Mouse (Mus musculus): Measurements from ENCODE around the gene Sde2. TPM values are rescaled to one million over a fixed set of nuclear protein-coding genes. Genes with fewer than 3 reads are reported as not detected.
A peak's percentile ranks its signal among the peaks of the same experiment; 100 is the strongest.
"Not testable (repeated sequence)": the region's sequence is repeated elsewhere in the genome, so short reads cannot be mapped to it uniquely, and the experiment has no call there.

Sde2 gene
- total RNA-seq, 2 experiments from 2014 or later, result 24.6 to 30.5 TPM

DNA sequence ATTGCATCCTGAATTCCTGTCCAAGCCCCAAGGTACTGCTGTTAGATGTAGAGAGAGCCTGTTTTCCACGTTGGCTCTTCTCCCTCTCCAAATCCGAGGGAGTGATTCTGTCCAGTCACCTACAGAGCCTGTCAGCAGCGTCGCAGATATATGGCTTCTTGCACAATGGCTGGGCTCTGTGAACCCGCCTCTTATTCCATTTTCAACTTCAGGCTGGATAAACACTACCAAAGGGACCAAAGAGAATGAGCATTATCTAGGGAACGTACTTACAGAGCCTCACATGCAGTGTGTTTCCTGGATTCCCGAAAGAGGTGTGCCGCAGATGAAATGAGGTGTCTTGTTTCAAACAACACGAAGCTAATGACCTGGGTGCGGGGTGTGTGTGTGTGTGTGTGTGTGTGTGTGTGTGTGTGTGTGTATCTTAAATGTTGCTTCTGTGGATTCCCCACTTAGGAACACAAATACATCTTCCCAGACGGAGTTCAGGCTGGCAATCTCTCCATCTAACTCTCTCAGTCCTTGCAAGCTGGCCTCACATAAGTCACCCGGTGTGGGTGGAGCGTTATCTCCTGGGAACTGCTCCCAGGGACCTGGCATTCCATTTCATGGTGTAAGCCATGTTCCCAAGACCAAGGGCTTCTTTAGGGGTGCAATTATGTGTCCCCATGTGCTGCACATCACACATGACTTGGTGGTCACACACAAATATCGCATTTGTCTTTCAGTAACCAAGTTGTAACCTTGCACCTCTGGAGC lies 20.2 kb upstream of the Sde2 start:
- DNase-seq, result no peak

DNA sequence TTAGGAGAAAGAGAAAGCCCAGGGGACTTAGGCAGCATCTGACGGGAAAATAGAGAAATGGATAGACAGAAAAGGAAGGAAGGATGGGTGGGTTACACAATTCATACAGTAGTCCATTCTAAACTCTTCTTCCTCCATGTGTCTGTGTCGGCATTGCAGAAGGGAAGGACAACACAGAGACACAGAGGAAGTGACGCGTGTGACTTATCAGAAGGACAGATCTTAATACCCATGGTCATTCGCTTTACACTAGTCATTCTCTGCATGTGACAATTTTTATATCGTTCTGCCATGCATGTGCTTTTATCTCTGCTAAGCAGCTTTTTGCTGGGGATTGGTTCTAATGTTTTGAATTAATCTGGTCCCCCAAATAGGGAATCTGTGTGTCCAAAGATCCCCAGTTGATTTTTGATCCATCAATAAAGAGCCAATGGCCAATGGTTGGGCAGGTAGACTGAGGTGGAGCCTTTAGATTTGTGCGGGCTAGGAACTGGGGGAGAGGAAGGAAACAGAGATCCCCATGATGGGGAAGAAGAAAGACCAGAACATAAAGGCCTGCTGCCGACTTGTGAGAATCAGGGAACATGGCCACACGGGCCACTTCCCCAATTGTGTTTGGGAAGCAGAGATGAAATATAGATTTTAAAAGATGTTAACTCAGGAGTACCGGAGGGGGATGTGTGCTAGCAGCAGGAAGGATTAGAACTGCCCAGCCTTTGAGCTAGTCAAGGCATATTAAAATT lies 15.5 kb upstream of the Sde2 start:
- DNase-seq, result no peak

DNA sequence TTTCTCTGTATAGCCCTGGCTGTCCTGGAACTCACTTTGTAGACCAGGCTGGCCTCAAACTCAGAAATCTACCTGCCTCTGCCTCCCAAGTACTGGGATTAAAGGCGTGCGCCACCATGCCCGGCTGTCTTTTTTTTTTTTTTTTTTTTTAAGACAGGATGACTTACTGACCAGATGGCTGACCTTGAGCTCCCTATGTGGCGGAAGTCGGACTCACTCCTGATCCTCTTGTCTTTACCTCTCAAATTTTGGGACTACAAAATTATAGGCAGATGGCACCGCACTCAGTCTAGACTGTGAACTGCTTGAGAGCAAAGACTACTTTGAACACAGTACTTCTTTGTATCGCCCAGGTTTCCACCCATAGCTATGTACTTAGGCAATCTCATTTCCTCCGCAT lies 14.5 kb upstream of the Sde2 start:
- DNase-seq, result not testable (repeated sequence)

DNA sequence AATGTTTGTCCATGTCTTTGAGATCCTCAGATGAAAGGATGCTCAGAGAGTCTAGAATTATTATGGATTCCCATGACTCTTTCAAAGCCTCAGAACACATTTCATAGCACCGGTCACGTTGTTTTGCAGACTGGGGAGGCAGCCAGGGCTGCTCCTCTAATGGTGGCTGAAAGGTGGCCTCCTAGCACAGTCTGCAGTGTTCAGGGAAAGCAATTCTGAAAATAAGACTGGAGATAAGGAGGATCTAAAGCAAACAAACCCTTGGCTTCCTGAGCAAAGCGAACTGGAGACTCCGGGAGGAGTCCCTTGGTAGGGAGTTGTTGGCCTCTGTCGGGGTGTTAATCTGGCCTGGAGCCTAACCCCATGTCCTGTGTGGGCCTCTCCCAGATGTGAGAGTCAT lies 13.7 kb upstream of the Sde2 start:
- no peak for DNase-seq

DNA sequence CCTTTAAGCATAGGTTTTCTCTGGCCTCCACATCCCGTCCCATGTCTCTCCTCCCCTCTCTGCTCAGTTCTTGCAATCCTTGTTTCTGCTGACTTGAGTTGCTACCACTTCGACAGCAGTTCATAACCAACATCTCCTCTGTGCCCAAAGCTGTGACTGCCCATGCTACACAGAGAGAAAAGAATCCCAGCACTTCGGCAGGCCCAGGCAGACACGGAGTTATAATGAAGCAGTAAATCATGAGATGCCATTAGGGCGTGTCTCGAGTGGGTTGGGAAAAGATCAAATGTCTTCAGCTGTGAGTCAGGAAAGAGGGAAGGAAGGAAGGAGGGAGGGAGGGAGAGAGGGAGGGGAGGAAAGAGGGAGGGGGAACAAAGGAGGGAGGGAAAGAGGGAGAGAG lies 12.9 kb upstream of the Sde2 start:
- DNase-seq, result no peak

DNA sequence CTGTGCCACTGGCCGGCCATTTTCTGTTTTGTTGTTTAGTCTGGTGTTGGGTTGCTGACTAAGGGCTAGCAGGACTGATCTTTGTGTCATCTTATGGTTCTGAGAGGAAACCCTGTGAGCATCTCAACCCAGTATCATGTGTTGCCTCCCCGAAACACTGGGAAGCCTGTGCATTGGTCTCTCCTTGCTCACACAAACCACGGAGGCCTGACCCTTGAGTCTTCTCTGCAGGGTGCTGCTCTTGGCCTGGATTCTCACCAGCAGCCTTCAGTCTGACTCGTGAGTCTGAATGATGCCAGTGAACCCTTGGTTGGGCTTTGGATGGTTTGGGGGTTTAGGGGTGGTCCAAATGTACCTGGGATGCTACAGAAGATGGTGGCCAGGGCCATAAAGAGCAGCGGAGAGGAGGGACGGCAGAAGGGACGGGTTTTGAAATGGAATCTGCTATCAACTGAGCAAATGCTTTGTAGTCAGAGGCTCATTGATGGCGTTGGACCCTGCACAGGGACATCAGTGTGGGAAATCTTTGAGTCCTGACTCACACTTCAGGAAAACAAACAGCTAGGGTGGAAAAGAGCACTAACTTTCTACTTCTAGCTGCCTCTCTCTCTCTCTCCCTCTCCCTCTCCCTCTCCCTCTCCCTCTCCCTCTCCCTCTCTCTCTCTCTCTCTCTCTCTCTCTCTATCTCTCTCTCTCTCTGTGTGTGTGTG lies 11.6 kb upstream of the Sde2 start:
- DNase-seq, result peak in 1 of 2 experiments; percentile 20

DNA sequence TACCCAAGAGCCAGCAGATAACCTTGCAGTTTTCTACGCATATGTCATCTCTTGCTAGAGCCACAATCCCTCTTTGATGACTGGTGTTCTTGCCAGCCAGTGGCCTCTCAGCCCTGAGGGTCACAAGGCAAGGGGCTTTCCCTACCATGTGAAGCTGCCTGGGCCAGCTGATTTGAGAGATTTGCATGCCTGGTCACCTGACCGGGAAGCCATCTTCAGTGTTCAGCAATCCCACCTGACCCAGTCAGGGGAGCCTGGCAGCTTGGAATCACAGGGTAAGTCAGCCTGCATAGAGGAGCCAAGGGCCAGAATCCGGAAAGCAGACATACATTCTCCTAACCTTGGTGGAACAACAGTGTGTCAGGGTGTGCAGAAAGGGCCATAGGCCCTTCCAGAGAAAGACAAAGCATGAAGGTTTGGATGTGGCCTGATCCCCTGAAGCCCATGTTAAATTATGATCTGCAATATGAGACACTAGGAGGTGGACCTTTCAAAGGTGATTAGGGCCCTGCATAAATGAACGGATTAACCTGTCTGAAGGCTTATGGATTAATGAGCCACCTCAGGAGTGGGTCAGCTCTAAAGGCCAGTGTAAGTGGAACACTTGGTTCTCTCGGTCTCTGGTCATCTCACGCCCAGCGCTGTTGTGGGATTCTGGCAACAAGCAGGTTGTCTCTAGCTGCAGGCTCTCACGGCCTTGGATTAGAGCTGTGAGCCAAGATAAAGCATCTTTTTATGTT lies 9.2 kb upstream of the Sde2 start:
- peak; percentile 60 to 72 for DNase-seq

DNA sequence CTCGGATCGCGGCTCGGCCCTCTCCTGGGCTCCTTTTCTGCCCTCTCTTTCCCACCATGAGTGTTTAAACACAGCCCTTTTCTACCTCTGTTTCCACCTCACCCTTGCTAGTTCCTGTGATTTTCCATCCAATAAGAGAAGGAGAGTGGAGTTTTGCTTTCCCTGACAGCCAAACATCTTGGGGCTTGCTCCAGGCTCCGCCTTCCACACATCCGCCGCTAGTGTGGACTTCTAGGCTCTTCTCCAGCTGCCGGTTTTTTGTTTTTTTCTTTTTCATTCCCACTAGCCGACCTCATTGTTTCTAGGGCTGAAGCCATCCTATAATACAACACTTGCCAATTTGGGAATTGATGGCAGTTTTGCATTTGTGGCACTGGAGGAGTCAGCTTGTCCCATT lies 2.8 kb upstream of the Sde2 start:
- peak; percentile 80 to 84 for DNase-seq

DNA sequence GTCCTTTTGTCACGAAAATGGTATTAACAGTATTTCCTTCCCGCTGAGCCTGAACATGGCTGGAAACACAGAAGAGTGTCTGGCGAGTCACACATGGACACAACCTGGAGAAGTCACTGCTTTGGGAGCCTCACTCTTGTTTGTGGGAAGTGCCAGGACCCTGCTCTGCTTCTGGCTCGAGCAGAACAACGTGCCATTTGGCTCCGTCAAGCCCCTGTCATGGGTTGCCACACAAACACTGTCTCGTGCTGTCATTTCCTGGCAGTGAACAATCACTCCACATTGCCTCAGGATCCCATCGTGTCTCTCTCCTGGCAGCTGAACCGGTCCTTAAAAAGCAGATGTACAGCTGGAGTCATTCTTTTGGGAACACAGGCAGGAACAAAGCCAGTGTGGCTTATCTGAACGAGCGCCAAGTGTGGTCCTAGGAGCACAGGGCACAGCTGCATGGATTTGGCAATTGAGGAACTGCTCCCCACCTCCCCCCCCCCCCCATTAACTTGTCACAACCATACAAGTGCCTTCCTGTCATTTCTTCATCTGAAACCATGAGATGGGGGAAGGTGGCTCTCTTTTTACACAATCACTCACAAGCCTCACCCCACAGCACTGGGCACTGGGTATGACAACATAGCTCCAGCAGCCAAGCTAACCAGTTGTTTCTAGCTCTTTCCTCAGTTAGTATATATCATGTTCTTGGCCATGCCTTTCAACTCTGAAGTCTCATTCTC lies 2.3 kb upstream of the Sde2 start:
- peak; percentile 55 to 63 for DNase-seq

DNA sequence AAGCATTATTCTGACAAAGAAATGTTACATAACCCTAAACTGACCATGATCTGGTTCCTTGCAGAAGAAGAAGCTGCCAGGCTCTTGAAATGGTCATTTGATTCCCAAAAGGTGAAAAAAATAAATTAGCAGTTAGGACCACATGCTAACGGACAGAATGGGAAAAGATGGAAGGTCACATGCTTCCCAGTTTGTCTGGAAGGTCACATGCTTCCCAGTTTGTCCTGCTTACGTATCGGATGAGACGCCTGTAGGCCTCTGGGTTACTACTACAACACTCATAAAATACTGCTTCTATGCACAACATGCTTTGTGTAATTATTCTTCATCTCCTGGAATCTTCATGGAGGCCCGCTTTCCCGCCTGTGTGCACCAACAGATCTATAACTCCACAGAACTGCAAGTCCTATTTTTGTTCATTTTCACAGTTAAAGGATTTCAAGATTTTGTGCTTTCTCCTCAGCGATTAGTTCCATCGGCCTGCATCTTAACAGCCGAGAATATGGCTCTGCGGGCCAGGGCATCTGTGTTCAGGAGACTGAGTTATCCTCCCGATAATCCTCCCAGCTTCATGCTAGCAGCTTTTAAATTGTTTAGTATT lies 1.1 kb upstream of the Sde2 start:
- peak in 1 of 2 experiments; percentile 15 for DNase-seq

DNA sequence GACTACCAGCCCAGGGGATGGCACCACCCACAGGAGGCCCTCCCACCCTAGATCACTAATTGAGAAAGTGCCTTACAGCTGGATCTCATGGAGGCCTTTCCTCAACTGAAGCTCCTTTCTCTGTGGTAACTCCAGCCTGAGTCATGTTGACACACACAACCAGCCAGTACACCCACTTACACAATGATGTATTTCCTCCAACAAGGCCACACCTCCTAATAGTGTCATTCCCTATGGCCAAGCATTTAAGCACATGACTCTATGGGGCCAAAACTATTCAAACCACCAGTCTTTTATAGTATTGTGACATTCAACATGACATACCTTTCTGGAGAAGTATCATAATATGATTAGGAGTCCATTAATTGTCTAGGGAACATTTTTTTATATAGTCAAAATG lies 7.8 kb downstream of the Sde2 start:
- DNase-seq, result no peak

DNA sequence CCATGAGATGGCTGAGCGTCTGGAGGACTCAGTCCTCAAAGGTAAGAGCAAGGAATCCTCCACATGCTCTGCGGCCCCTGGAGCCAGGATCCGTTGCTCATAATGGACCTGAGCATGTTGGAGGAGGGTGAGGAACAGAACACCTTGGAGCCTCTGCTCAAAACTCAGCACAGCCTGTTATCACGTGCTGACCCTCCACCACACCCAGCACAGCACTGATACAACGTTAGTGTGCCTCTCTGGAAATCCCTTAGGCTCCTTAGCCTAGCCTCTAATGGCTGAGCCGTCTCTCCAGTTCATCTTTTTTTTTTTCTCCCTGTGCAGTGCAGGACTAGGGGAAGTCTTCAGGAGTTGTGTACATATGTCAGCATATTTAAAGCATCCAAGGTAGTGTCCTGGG lies 9.1 kb downstream of the Sde2 start:
- no peak for DNase-seq

DNA sequence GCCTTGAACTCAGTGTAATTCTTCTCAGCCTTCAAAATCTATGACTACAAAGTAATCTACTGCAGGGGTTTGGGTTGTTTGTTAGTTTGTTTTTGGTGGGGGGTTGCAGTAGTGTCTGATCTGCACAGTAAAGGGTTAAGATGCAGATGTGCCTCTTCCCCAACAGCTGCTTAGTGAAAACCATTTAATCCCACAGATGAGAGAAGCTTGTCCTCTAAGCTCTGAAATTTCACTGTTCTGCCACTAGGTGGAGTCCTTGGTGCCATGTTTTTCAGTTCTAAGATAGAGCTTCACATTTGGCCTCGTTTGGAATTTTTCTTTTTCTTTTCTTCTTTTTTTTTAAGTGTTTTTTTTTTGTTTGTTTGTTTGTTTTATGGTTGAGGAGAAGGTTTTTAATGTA lies 12.7 kb downstream of the Sde2 start:
- peak; percentile 16 to 30 for DNase-seq

DNA sequence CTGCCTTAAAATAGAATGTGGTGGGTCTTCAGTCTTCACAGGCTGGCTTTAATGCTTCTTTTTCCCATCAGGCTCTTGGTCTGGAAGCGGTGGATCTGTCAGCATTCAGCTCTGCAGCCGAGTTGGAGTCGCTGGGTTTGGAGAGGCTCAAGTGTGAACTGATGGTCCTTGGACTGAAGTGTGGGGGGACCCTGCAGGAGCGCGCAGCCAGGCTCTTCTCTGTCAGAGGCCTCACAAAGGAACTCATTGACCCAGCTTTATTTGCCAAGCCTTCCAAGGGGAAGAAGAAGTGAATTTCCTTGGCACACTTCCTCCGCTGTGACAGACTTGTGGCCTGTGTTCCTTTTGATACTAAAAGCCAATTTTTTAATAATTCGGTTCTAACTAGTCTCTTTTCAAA lies 15.1 kb downstream of the Sde2 start:
- no peak for DNase-seq

DNA sequence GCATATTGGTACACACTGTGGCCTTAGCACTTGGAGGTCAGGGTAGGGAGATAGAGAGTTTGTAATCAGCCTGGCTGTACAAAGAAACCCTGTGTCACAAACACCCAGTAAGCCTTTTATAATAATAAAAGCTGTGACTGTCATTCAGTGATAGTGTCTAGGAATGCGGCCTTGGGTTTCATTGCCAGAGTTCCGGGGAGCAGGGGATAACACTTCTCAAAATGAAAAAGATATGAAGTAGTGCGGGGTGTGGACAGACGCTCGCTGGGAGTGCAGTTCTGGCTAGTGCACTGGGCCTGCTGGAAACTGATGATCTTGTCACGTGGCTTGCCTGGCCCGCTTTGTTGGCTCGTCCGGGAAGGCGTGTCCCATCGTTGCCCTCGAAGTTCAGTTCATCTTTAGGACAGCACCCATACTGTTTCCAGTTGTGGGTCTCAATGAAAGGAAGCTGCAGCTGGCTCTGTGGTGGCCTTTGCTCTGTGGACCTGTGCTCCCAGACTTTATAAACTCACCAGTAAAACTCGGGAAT lies 19.3 kb downstream of the Sde2 start:
- peak; percentile 19 to 36 for DNase-seq

DNA sequence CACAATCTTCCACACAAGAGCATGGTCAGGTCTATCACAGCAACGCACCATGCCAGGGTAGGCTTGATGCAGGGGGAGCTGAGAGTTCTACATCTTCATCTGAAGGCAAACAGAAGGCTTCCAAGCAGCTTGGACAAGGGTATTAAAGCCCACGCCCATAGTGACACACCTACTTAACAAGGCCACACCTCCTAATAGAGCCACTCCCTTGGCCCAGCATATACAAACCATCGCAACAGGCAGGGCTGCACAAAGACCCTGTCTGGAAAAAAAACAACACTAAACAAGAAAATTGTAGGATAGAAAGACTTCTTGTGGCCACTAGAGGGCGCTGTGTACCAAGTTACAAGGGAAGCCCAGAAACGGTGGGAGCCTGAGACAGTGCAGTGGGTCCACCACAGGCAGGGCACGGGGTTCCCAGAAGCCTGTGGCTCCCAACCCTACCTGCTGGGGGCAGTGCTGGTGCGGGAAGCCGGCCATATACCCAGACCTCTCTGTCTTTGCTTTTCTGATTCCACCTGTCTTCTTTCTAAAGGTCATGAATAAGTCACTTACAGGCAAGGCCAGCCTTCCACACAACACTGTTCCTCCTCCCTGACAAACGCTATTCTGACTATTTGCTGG lies 23.0 kb downstream of the Sde2 start:
- peak; percentile 61 to 70 for DNase-seq

DNA sequence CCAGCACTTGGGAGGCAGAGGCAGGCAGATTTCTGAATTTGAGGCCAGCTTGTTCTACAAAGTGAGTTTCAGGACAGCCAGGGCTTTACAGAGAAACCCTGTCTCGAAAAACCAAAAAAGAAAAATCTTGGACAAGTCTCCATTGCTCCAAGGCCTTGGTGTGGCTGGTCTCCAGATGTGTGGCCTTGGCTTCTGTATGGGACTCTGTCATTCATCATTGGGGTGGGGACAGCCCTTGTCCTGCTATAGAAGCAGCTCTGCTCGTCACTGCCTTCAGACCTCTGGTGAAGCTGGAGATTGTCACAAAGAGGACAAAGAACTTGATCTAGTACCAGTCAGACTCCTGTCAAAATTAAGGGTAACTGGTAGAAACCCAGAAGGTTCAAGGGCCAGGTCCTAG lies 23.7 kb downstream of the Sde2 start:
- peak; percentile 73 to 76 for DNase-seq

DNA sequence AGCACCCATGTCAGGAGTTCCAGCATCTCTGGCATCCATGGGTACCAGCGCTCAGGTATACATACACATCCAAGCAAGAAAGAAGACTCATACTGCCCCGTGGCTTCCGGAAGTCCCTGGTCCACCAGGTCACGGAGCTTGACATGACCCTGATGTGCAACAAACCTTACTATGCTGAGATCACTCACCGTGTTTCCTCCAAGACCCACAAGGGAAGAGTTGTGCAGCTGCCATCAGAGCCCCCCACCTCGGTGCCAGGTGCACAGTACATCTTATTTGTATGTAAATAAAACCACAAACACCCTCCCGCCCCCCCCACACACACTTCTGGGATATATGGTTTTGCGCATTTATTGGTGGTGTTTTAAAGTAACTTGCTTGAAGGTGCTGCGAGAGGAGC lies 24.2 kb downstream of the Sde2 start:
- no peak for DNase-seq

DNA sequence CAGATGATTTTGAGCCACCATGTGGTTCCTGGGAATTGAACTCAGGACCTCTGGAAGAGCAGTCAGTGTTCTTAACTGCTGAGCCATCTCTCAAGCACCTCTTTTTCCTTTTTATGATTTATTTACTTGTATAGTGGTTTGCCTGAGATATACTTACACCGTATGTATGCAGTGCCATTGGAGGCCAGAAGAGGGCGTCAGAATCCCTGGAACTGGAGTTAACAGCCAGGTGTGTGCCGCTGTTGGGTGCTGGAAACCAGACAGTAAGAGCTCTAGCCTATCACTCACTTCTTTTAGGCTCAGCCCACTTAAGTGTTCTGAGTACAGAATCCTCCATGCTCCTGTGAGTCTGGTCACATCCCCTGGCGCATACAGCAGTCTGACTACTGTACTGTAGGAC lies 26.5 kb downstream of the Sde2 start:
- no peak for DNase-seq

DNA sequence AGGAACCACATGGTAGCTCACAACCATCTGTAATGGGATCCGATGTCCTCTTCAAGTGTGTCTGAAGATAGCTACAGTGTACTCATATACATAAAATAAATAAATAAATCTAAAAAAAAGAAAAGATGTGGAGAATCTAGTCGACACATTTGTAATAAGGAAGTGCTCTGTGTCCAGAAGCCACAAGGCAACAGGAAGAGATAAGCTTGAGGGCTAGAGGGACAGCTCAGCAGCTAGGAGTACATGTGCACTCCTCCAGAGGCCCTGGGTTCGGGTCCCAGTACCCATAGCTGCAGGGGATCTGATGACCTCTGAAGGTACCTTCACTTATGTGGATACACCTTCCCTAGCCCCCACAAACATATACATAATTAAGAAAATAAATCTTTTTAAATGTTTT lies 30.8 kb downstream of the Sde2 start:
- no peak for DNase-seq

DNA sequence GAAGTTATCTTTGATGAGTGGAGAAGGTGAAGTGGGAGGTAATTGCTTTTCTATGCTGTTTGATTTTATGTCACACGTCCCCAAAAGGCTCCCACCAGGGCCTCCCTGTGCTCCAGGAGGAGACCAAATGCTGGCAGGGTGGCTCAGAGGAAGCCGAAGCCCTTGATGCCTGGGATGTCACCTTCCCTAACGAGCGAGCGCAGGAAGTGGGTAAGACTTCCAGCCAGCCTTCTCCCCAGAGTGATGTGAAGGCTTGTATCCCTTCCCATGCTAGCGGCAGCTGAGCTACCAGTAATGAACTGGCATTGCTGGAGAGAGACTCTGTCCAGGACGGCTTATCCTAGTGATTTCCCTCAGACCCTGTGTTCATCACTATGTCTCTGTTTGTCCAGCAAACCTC lies 32.8 kb downstream of the Sde2 start:
- DNase-seq, result no peak

All from adrenal gland, postnatal 36 days (tissue).